Mouse (Mus musculus): Measurements from ENCODE around the gene Dnaaf5.

Dnaaf5 gene

DNA sequence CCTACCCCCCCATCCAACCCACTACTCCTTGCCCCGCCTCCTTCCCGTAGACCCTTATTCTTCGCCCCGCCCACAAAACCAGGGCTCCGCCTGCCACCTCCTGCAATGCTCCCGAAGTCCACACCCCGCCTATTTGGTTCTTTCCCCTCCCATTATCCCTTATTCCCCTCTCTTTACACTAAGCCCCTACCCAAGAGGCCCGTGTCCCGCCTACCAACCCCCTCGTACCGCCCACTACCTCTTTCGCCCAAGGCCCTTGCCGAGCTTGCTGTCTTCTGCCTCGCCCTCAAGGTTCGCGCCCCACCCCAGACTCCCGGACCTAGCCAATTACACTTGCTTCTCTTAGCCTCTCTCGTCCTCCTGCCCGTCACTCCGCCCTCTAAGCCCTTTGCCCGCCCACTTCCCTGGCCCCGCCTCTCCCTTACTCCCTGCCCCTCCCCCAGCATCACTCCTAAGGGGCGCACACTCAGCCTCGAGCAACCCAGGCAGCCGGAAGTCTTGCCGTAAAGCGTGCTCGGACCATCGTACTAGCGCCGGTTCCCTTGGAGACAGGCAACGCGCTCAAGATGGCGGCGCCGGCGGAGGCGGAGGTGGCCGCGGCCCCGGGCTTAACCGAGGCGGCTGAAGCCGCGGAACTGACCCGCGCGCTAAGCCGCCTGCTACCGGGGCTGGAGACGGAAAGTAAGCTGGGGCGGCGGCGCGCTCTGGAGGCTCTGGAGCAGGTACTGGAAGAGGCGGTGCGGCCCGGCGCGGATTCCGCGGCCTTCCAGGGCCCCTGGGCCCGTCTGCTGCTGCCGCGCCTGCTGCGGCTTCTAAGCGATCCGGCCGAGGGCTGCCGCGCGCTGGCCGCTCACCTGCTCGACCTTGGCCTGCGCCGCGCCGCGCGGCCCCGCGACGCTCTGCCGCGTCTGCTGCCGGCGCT lies at the start of gene Dnaaf5, which contains the start of gene Prkar1b:
TSS of gene Dnaaf5 (plus strand) at position 543 of the 922 bp plus-strand sequence.
TSS of gene Prkar1b (minus strand) at position 321 of the 922 bp plus-strand sequence.
- peak; percentile 96 for DNase-seq (ENCODE audit: low spot score)

DNA sequence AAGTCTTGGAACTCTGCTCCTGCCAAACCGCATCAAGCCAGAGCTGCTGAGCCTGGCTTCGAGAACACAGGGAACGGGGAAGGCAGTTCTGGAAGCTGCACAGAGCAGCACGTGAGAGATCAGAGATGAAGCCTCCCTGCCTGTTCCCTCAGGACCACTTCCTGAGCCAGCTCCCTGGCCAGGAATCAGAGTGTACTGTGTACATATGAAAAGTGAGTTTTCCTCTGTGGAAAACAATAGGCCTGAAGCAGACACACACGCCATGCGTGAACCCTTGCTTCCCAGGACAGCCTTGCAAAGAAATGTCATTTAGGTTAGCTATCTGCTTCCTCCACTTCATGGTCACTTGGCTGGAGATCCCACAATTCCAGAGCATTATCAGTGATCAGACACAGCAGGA lies 48.2 kb upstream of the Dnaaf5 start:
- no peak for DNase-seq (ENCODE audit: low spot score)

DNA sequence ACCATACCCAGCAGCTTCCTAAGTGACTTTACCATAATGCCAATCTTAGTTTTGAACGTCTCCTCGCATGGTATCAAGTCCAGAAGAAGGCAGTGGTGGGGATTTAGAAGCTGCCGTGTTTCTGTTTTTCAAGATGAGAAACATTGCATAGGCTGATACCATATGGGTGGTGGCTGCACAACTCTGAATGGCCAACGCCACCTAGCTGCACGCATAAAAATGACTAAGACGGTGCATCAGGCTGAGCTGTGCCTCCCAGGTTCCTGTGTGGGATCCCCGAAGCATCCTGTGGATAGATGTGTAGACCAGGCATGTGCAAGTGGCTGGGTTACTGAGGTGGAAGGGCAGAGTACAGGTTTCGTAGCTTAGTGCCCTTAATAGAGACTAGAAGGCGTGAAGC lies 42.2 kb upstream of the Dnaaf5 start:
- no peak for DNase-seq (ENCODE audit: low spot score)

DNA sequence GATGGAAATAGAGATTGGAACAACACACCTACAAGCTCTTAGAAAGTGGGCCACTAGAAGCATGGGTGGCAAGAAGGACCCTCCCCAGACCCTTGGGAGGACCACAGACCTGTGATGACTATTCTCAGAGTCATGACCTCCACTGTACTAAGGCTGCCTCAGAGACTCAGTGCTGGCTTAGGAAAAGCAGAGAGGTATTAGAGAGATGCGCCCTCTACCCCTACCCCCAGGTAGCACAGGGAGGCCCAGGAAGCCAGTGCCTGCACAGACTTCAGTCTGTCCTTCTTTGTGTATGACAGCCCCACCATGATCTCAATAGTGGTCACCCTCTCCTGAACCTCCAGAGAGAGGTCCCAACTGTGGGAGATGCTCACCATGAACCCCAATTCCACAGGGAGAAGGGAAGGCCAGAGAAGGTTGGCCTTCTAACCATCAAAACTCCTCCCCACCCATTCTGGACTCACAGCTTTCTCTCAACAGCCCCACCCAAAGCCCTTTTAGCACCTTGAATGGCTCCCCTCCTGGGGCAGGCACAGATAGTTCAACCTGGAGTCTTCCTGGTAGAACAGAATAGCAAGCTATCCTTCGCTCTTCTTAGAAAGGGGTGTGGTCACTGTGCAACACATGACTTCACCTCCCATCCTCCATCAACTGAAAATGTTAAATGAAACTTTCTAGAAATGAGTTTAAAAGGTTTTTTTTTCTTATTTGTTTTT lies 39.7 kb upstream of the Dnaaf5 start:
- DNase-seq (ENCODE audit: low spot score), result no peak

DNA sequence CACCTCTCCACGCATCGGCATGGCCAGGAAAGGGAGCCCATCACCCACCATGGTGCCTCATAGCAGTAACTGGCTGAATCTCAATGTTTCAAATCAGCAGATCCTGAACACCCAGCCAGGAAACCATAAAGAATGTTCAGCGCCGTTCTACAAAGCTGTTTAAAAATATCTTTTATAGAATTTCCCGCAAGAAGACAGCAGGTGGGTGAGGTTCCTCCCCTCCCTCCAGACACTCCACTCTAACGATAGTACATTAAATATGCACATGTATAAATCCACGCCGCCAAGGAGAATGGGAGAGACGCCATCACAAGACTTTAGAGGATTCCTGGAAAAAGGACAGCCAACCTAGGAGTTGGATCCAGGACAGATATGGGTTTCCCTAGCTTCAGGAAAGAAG lies 38.0 kb upstream of the Dnaaf5 start:
- DNase-seq (ENCODE audit: low spot score), result no peak

DNA sequence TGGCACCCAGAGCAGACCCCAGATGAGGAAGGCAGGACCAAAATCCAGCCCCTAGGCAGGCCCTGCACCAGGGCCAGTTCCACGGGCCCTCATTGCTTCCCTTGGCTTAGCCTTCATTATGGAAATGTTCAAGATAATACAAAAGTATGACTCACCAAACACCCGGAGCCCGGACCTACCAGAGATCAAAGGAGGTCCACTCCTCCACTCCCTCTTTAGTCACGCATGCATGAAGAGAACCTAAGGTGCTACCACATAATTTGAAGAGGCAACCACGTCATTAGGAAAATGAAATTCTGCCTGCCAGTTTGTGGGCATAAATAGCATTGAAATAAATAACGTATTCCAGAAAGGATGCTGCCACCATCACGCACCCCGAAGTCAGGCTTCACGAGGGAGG lies 37.6 kb upstream of the Dnaaf5 start:
- DNase-seq (ENCODE audit: low spot score), result no peak

DNA sequence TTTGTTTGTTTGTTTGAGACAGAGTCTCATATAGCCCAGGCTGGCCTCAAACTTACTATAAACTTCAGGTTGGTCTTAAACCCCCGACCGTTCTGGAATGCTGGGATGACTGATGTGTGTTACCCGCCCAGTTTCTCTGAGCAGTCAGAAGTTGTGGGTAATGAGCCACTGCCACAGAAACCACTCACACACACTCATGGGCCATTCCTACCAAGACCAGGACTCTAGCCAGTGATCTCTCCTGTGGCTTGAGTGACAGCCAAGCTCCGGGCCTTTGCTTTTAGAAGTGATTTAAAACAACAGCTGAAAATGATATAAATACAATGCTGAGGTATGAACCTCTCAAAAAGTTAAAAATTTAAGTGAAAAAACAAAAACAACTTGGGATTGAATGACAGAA lies 35.1 kb upstream of the Dnaaf5 start:
- DNase-seq (ENCODE audit: low spot score), result no peak

DNA sequence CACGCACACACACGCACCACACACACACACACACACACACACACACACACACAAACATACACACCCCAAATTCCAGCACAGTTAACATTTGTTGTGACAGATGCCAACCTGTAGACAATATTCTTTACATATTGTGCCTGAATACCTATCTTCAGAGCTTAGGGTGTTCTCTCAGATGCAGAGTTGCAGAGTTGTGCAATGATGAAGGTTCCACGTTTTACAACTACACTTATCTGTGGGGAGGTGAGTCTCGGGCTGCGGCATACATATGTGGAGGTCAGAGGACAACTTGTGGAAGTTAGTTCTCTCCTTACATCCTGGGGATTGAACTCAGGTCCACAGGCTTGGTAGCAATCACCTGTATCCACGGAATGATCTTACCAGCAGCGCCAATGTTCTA lies 34.5 kb upstream of the Dnaaf5 start:
- no peak for DNase-seq (ENCODE audit: low spot score)

DNA sequence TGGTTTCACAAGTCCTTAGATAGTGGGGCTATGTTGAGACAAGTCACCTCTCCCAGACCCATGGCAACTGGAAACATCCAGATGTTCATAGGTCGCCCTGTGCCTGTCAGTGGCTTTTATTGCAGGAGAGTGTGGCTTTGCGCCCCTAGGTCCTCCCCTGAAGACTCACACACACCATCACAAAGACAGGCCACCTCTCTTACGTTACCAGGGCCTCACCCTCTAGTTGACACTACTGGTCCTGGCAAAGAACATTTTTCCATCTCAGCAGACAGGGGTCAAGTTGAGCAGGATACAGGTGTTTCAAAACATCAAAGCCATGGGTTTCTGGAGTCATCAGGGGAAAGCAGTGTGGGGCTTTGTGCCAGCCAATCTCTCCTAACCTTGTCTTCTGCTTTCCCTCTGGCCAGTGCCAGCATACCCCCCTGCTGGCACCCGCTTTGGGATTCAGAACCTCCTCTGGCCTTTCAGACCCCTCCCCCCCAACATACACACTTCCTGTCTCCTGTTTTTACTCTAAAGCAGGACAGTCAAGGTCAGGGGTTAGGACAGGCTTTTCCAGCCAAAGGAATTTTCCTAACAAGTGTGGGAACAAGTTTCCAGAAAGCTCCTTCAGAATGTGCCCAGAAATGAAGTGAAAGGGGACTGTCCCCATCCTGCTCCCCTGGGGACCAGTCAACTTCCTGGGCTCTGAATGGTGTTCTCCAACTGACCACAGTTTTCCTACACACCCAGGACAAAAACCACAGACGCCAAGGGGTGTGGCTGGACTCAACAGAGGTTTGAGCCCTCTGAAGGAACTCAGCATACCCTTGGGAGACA lies 31.7 kb upstream of the Dnaaf5 start:
- DNase-seq (ENCODE audit: low spot score), result no peak

DNA sequence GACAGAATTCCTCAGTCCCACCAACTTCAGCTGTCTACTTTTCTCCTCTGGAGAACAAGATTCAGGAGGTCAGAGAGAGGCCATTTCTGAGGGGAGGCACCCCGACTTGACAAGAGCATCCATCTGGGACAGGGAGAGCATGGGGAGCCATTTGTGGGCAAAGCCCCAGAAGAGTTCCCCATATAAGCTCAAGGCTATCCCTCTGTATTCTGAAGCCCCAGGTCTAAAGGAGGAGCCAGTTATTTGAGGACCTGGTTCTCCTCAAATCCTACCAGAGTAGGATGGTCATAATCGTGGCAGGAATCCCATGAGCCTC lies 31.1 kb upstream of the Dnaaf5 start:
- no peak for DNase-seq (ENCODE audit: low spot score)

DNA sequence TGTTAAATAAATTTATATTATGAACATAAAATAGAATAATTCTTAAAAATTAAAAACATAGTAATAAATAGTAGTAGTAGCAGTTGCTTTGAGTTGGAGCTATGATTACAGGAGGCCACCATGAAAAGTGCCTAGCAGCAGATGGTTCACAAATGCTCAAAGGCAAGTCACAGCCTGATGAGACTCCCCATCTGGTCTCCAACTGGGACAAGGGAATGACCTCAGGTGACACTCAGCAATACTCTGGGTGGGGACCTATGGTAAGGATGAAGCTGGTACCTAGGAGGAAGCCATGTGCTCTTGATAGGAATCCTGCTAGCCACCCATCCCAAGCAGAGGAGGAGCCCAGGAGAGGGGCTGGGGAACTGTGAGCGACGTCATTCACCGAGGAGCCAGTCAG lies 24.3 kb upstream of the Dnaaf5 start:
- no peak for DNase-seq (ENCODE audit: low spot score)

DNA sequence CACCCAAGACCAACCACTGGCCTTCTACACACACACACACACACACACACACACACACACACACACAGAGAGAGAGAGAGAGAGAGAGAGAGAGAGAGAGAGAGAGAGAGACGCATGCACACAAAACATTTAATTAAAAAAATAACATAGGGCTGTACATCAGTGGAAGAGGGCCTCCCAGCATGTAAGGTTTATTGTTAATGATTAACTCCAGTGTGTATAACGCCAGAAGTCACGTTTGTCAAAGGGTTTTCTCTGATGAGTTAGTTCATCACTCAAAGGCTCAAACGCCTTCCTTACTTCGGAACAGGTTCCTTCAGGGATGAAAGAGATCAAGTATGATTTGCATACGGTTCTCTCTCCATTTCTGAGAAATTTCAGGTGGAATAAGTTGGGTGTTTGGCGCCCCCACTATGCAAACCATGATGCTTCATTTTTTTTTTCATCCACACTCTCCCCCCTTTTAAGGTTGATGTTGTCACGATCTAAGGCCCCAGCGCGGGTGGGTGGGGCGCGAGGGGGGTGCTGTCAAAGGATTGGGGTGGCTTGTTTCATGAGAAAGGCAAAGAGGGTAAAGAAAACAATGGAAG lies 21.5 kb upstream of the Dnaaf5 start:
- DNase-seq (ENCODE audit: low spot score), result no peak

DNA sequence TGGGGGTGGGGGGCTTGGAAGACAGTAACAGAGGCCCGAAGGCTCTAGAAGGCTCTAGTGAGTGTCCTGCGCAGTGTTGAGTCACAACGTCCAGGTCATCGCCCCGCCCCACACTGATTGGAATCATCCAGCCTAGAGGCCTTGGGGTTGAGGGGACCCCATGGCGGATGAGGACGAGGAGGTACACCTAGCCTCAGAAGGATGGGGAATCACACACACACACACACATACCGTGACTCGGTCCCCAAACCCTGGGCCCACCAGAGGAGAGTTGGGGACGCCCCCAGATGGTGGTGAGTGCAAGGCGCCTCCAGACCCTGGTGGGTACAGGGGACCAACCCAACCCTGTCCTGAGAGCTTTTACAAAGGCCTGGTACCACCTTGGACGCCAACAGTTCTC lies 20.9 kb upstream of the Dnaaf5 start:
- DNase-seq (ENCODE audit: low spot score), result peak; percentile 28

DNA sequence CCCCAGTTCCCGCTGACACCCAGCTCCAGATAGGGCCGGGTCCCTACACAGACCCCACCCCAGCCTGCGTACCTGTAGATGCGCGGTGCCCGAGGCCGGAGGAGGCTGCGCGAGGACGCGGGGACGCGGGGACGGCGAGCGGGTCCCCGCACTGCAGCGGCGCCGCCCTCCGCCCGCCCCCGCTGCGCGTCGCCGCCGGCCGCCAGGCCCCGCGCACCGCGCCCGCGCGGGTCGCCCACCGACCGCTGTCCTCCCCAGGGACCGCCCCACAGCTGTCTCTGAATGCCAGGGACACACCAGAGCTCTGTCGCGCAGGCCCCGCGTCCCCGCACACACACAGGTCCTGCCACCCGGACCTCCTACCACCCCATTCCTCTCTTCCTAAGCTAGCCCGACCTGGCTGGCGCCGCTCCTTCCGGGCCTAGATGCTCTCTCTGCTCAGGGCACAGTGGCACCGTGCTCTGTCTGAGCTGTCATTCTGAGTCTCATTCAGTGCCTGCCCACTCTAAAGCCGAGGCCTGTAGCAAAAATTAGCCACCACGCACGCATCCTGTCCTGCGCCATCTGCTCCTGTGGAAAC lies 20.4 kb upstream of the Dnaaf5 start:
- peak; percentile 32 for DNase-seq (ENCODE audit: low spot score)

DNA sequence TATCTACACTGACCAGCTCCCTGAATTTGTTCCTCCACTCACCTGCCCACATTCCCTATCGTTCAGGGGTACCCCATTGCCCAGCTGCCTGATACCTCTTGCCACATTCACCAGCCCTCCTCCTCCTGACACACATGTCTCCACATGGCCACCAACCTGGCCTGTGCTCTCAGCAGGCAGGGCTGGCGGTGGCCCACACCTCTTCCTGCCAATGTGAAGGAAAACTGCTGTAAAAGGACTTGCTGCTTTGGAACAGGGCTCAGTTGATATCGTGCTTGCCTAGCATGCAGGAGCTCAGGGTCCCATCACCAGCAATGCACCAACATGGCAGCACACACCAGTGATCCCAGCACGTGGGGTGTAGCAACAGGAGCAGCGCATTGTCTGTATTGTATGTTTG lies 19.7 kb upstream of the Dnaaf5 start:
- DNase-seq (ENCODE audit: low spot score), result no peak

DNA sequence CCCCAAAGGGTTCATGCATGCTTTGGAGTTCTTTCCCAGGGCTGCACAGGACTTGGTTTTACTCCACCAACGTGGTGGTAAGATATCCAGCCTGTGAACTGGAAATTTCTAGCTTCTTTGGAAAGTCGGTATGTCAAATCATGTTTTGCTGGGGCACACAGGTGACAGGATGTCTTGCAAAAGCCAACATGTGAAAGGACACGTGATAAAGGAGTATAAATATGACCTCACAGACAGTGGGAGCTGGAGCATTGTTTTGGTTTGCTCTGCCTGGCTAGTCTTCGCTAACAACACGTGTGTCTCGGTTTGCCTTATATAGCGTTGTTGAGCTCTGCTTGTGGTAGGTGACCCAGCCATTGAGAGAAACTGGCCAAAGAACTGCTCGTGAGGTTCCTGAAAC lies 15.5 kb upstream of the Dnaaf5 start:
- DNase-seq (ENCODE audit: low spot score), result no peak

DNA sequence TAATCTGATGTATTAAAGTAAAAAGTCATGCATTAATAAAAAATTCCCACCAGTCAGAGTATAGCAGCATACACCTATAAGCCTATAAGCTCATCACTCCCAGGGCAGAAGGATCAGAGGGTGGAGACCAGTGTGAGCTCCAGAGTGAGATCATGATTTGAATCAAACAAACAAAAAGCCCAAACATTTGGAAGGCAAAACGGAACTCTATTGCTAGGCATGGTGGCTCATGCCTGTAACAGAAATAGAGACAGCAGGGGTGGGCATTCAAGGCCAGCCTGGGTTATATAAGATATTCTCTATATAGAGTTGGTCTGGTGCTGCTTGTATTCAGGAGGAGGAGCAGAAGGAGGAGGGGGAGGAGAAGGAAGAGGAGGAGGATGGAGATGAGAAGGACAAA lies 13.7 kb upstream of the Dnaaf5 start:
- DNase-seq (ENCODE audit: low spot score), result no peak

DNA sequence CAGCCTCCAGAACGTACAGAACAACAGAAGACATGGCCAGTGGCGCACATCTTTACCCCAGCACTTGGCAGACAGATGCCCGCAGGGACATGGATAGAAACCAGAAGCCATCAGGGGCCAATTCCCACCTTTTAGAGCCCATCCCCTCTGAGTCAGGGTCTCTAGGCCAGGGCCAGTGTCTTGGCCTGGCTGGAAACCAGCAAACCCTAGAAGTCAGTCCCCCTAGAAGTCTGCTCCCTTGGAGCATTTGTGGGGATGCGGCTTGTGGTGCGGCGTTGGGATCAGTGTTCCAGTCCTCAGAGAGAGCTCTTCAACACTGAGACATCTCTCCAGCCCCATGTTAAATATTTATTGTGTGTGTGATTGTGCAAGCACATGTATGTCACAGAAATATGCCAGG lies 12.8 kb upstream of the Dnaaf5 start:
- DNase-seq (ENCODE audit: low spot score), result no peak

DNA sequence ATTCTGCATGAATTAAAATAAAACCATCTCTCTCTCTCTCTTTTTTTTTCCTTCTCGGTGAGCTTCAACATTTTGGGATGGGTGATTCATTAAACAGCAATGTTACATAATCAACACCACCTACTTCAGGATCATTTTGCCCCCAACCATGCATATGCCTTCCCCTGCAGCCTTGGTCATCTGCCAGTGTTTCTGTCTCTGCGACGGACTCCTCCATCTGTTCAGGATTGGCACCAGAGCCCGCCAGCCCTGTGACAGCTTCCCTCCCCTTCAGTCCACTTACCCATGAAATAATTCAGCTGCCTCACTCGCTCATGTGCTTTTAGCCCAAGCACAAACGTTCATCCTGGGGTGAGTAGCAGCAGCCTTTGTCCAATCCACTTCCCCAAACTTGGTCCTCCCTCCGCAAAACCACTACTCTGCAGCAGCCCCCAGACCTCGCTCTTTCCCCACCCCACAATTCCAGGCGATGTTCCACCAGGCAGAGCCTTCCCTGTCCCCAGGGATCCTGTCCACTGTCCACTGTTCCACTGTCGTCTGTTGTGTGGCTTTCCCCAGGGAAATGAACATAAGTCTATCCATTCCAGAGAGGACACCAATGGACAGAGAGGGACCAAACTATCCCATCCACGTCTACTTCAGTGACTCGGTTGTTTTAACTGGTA lies 11.6 kb upstream of the Dnaaf5 start:
- peak; percentile 84 for DNase-seq (ENCODE audit: low spot score)

DNA sequence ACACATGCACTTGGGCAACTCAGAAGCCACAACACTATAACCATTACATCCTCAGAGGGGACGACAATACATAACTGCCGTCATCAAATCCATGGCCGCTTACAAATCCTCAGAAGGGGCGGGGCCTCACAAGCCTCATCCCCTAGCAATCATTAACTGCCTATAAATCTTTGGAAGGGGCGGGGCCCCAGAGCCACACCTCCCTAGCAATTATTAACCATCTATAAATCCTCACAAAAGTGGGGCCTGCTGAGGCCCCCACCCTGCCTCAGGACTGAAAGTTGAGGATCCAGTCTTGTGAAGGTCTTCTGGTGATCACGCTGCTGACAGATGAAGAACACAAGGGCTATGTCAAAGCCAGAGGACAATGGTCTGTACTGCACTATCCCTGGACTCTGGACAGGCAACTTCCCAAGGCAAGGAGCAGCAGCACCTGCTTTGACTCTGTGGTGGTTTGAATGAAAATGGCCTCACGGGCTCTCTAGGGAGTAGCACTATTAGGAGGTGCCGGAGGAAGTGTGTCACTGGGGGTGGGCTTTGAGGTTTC lies 11.0 kb upstream of the Dnaaf5 start:
- no peak for DNase-seq (ENCODE audit: low spot score)

DNA sequence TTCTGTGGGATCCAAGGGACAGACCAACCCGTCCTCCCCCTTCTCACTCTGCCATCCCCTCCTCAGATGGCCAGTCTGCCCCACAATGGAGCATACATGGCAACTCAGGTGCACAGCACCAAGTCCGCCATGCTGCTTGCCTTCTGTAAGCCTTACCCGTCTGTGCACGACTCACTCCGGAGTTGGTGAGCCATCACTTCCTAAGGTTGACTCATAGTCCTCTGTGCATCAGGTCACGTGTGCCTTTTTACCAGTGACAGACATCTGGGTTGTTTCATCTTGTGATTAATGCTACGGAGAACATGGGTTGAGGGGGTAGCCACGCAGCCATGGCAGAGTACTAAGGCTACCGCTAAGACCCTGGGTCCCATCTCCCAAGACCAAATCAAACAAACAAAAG lies 9.4 kb upstream of the Dnaaf5 start:
- no peak for DNase-seq (ENCODE audit: low spot score)
